Mouse (Mus musculus) layer of hippocampus, adult 18-20 months (tissue): Measurements from ENCODE around the gene Mocs3. TPM values are rescaled to one million over a fixed set of nuclear protein-coding genes. Genes with fewer than 3 reads are reported as not detected.

Source experiments
- DNase-seq, 2 experiments: peaks; one replicate each; pipeline ENCODE4 v3.0.0; 2022; ENCODE audit warnings: low spot score in 2 of 2
- long read RNA-seq: library from polyadenylated mRNA; stranded (forward); transcript quantifications from one replicate; pipeline ENCODE4 v2.0.0, GENCODE M21; 2021
- total RNA-seq, 2 experiments: library from RNA; stranded (reverse); gene quantifications; 2 replicates each; pipeline ENCODE4 v1.2.3; 2021

Gene Mocs3
- total RNA-seq: 10 to 100 TPM; 18.1 to 18.2 TPM
- long read RNA-seq, transcript Mocs3-201 (1 exons, 1,973 nt): major isoform, 51 of 51 reads
- long read RNA-seq, partial matches to known transcripts: 0 of 51 reads
- long read RNA-seq, other reads (novel, unspliced or antisense): 0 of 51 reads

DNA sequence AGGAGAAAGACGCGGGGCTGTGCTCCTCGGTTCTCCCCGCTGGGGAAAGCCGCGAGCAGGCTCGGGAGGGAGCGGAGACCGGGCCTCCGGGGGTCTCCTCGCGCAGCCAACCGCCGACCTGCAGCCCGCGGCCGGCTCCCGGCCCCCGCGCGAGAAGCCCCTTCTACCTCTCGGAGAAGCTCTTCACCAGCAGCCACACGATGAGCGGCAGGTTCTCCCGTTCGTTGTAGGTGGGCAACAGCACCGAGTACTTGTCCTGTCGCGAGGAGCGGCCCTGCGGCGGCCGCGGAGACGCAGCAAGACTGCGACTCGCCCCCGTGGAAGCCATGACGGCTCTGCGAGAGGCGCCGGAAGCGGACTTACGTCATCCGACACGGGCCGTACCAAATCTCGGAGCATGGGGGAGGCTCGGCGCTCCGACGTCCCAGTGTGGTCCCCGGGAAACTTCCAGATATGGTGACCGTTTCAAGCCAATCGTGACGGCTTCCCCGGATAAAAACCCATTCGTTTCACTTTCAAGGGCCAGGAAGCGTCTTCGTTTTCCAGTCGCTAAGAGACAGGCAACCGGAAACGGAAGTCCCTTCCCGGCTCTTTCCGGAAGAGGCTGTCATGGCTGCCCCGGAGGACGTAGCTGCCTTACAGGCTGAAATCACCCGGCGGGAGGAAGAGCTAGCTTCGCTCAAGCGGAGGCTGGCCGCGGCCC is at the start of gene Mocs3, which contains the start of the genes Gm20716 and Dpm1:
Gene Mocs3 (plus strand): TSS at position 597 of the 703 bp plus-strand sequence.
Gene Gm20716 (minus strand): TSS at position 339 of the 703 bp plus-strand sequence.
Gene Dpm1 (minus strand): TSS at position 566 of the 703 bp plus-strand sequence.
- peak; percentile 89 to 93 for DNase-seq

DNA sequence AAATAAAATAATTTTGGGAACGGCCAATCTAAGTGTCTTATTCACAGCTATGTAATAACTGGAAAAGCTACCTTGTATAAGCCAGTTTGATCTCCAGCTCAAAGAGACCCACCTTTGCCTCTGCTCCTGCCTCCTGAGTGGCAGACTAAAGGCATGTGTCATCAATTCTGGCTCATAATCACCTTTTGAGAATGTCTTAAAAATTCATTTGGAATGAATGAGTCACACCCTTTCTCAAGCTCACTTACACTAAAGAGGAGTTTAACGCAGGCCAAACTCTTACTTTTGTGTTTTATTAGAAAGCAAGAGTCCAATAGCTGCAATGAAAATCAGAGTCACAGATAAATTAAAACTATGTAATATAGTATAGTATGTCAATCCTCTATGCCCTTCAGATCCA is 38.6 kb upstream of the Mocs3 start:
- DNase-seq: no peak

DNA sequence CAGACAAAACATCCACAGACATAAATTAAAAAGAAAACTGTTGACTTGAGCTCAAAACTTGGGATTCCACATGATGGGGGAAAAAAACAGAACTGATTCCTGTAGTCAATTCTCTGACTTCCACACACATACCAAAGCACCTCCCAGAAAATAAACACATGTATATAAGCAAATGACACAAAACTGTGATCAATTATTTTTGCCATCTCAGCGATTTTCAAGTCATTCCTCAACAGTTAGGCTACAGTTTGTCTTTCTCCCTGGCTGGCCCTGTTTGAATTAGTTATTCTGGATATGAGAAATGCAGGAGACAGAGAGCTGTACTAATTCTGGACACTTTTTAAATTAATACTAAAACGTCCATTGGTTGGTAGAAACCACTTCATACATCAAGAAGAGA is 36.7 kb upstream of the Mocs3 start:
- DNase-seq: no peak

DNA sequence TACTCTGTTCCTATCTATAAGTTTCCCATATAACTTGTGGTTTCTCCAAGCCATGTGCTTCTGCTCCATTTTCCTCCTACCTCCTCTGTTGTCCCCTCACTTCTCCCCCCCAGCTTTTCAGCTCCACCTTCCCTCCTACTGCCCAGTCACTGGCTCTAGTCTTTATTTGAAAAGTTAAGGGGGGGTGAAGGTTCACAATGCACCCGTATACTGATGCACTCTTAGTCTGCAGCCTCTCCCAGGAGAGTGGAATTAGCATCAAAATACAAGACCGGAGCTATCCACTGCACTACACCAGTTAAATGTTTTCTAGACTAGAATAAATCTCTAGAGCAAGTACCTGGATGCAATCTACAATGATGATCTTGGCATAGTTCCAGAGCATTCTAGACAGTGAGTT is 34.7 kb upstream of the Mocs3 start:
- no peak for DNase-seq

DNA sequence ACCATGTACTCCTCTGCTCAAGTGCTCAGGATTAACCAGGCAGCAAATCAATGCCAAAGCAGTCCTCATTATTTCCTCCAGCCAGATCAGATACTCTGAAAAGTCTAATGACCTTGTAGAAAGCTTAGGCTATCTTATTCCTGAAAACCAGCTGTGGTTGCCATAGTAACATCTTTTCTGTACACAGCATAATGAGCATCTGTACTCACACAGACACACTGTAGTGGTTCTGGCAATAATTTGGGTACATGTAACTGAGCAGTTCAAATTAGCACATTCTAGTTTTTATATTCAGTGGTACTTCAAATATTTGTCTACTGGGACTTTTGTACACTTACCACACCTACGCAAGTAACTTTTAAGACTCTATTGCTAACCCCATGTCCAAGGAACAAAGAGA is 32.0 kb upstream of the Mocs3 start:
- no peak for DNase-seq

DNA sequence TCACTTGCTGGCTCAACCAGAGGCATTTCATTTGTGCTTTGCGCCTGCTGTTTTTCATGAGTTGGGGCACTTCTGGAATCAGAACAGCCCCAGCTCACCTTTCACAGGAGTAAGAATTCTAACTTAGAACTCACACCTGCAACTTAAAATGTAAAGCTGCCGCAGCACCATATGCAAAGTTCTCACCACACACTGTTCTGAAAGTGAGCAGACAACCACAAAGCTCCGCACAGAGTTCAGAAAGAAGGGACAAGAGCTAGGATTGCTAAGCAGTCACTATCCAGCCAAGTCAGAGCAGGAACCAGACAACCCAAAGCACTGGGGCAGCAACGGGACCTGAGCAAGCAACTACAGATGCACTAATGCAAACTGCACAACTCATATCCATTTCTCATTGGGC is 30.9 kb upstream of the Mocs3 start:
- no peak for DNase-seq

DNA sequence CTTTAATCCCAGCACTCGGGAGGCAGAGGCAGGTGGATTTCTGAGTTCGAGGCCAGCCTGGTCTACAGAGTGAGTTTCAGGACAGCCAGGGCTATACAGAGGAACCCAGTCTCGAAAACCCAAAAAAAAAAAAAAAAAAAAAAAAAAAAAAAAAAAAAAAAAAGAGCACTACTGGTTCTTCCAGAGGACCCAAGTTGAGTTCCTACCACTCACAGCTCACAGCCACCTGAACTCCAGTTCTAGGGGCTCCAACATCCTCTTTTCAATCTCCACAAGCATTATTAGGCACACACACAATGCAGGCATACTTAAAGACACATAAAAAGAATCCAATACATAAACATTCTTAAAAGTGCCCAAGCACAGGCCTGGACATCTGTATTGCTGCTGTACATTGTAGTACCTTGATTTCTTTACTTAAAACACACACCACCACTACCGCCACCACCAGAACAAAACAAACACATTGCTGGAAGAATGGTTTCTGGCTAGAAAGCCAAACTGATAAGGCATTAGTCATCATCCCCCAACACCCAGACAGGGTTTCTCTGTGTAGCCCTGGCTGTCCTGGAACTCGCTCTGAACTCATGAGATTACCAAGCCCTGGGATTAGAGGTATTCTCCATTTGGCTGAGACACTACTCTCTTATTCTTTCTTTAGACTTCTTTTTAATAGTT is 30.3 kb upstream of the Mocs3 start:
- DNase-seq: no peak

DNA sequence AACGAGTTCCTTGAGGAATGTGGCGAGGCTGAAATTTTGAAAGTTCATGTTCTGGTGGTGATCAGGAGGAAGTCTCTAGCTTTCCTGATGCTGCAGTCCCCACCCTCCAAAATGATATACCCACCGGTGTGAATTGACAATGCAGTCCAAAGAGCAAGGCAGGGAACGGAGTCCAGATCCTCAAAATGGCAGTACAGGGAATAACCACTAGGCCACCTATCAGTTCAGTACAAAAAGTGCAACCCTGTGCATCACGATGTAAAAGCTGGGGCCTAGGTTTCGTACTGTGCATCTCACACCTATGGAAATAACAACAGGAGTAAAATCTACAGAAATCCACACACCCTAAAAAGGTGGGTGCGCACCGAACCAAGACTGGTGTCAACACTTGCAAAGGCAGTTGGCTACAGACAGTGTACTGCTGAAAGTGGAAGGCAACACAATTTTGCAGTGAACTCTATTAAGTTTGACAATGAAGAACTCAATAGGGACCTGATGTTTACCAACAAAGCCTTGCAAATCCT is 25.9 kb upstream of the Mocs3 start:
- DNase-seq: no peak

DNA sequence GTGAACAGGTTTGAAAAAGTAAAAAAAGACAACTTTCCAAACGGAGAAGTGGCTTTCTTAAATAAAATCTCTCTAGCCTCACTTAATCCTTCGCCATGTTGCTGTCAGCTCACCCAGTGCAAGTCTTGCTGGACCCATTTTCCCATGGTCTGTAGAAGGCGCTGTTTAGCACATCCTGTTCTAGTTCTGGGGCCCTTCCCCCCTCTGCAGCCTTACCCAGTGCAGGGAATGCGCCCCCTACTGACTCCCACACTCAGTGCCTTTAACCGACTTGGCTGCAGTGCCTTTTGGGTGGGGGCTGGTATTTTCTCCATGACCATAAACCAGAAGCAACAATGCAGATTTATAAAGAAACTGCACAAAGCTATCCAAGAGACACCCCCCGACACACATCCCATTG is 25.2 kb upstream of the Mocs3 start:
- peak; percentile 87 to 95 for DNase-seq

DNA sequence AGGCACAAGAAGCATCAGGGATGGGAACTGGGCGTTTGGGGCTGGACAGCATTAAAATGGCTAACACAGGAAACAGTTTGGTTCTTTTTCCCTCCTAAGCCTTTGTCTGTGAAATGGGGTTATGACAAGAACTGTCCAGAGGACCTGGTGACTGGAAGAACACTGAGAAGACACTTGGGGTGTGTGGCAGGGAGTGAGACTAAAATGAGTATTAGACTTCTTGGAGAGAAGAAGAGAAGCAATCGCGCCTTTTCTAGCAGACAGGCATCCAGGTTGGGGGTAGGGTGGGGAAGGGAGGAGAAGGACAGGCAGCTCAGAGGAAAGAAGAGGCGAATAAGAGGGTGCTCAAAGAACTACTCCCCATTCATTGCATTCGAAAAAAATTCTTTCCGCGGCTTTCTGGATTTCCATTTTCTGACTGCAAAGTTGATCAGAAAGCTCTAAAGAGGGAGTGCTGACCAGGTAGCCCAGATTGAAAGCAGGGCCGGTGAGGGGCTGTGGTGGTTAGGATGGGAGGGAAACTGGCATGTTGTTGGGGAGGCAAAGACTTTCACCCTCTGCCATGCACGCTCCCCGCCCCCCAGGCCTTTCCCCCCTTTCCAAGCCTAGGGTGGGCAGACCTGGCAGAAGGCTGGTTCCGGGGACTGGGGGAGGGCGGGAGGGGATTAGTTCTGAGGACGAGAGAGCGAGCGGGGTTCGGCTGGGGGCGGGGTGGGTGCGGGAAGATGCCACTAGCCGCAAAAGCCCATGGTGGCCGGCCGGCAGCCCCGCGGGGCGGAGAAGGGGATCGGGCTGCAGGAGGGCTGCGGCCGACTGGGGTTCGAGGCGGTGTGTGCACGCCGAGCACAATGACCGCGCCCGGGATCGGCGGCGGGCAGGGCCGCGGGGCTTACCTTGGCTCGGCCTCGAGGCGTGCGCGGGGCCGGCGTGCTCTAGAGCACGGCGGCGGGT is 24.5 kb upstream of the Mocs3 start:
- DNase-seq: peak in 1 of 2 experiments; percentile 27

DNA sequence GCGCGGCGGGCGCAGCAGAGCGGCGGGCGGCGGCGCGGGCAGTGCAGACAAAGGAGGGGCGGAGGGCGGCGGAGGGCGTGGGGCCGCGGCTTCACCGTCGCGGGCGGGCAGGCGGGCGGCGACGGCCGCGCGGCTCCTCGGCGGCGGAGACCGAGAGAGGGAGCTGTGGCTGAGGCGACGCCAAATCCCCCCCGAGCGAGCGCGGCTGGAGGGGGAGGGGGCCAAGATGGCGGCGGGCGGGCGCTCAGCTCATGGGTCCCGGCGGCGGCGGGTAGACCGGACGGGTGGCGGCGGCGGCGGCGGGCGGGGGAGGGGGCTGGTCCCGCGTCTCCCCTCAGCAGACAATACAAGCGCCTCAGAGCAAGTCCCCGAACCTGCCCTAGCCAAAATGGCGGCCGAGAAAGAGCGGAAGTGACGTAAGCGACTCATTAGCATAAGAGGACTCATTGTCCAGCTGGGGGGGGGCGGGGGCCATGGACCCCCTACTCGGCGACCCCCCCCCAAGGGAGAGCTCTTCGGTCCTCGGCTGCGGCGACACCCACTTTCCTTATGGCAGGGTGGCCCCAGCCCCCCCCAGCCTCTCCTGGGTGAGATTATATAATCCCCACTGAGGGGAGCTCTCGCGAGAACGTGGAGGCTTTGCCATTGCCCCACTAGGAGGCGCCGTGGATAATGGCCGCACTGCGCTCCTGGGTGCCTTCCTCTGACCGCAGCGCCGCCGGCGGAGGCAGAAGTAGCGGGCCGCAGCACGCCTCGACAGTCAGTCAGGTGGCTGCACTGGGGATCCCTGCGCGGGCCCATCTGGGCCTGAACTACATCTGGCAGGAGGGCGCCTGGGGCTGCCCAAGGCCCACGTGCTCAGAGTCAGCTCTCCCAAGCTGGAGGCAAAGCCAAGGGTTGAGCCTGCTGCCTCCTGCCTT is 23.4 kb upstream of the Mocs3 start, which contains the start of gene Adnp:
Gene Adnp (minus strand): TSS at position 388 of the 920 bp plus-strand sequence.
- peak; percentile 90 to 96 for DNase-seq

DNA sequence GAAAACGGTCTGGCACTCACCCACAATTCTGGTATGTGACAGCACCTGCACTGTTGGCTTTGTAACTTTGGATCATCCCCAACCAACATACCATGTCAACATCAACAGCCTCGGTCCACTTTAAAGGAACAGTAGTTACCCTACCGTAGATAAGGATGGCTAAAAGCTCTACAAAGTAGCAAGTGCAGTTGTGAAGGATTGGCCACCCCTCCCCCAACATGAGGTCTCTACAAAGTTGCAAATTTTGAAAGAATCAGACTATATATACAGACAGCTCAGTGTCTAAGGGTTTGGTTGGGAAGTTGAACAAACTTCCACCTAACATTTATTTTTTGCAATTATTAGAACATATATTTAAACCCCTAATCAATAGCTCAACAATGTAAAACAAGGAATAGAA is 22.5 kb upstream of the Mocs3 start:
- DNase-seq: no peak

DNA sequence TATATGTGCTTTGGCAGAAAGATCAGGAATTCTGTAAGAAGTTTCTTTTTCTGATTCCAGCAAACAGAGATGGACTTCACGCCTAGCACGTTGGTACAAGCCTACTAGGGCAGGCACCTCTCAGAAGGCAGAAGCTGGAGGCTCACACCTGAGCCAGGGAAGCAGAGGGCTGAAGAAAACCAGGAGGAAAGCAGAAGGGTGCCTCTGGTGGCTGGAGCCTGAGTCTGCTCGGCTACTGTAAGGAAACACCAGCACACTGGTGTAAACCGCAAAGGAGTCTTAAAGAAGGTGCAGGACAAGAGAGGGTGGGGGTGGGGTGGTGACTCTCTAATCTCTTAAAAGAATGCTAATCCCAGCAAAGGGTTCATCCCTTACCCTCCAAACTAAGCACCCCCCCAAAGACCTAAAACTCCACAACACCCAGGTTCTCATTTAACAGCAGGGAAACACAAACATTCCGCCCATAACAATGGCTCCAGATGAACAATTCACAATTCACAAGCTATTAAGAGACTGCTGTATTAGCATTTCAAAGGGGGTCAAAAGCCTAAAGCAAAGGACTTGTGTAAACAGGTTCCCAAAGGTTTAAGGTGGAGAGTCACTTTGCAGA is 16.5 kb upstream of the Mocs3 start:
- DNase-seq: no peak

DNA sequence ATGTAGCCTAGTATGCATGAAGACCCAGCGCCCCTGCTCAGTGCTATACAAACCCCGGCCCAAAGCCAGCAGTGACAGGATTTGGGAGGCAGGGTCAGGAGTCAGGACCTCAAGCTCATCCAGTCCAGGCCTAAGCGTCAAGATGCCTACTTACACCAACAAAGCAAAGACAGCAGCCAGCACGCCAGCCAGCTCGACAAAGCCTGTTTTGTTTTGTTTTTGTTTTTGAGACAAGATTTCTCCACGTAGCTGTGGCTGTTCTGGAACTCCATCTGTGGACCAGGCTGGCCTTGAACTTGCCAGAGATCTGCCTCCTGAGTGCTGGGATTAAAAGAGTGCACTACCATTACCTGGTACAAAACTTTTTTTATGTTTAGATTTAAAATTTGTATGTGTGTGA is 7.1 kb upstream of the Mocs3 start:
- DNase-seq: no peak

DNA sequence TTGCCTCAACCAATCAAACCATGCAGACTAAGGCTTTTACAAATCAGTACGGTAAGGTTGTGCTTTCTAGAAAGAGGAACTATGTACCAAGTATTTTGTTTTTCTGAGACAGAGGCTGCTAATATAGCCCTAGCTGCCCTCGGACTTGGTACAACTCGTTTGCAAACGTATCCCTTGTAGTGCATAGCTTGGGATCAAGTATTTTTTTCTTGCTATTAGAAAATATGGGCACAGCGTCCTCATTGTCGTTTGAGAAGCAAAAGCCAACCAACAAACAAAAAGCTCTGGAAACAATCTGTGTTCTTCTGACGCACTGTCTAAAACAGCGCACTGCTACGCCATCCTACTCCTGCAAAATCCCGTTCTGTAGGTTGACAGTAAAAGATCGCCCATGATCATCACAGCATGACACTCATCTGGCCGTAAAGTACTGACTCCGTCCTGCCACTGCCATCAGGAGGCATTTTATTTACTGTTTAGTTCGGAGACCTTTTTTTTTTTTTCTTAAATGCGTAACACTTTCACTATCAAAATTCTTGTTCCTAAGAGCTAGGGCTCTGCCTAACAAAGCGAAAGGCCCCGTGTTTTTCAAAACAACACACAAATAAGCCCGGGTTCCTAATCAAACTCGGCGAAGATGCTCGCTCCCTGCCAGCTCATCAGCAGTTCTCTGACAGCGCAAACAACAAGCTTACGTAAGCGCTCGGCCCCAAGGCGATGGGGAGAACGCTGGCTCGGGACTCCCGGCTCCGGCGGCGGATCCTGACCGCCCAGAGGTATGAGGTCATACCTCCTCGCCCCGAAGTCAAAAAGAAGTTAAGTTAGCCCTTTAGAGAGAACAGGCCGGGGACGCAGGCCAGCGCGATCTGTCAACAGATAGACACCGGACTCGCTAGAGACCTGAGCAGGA is 1.1 kb upstream of the Mocs3 start:
- DNase-seq: peak; percentile 35 to 65

DNA sequence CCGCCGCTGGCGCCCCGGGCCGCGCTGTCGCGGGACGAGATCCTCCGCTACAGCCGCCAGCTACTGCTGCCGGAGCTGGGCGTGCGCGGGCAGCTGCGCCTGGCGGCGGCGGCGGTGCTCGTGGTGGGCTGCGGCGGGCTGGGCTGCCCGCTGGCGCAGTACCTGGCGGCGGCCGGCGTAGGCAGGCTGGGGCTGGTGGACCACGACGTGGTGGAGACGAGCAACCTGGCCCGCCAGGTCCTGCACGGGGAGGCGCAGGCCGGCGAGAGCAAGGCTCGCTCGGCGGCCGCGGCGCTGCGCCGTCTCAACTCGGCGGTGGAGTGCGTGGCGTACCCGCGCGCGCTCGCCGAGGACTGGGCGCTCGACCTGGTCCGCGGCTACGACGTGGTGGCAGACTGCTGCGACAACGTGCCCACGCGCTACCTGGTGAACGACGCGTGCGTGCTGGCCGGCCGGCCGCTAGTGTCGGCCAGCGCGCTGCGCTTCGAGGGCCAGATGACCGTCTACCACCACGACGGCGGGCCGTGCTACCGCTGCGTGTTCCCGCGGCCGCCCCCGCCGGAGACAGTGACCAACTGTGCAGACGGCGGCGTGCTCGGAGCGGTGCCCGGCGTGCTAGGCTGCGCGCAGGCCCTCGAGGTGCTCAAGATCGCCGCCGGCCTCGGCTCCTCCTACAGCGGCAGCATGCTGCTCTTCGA is 500 bp downstream of the Mocs3 start:
- no peak for DNase-seq

DNA sequence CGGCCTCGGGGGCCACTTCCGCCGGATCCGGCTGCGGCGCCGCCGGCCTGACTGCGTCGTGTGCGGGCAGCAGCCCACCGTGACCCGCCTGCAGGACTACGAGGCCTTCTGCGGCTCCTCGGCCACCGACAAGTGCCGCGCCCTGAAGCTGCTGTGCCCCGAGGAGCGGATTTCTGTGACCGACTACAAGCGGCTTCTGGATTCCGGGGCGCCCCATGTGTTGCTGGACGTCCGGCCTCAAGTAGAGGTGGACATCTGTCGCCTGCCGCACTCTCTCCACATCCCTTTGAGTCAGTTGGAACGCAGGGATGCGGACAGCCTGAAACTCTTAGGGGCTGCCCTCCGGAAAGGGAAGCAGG is 1.0 kb downstream of the Mocs3 start:
- DNase-seq: no peak

DNA sequence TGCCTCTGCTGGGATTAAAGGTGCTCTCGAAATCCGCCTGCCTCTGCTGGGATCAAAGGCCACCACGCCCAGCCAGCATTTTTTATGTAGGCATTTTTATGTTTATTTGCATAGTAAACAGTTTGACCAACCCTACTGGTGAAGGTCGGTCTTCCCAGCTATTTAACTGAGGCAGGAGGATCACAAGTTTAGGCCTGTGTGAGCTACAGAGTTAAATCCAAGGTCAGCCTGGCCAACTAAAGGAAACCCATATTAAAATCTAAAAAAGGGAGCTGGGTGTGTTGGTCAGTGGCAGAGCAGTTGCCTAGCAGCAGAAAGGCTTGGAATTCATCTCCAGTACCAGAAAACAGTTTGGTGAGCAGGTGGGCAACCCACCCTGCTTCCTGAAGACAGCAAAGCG is 2.9 kb downstream of the Mocs3 start:
- DNase-seq: no peak
